Mouse (Mus musculus) heart, adult 2 months (tissue): ENCODE results near the gene Herc1.

Experiments used
- EP300 ChIP-seq: fragments of 200-500 bp; IDR thresholded peaks from 2 replicates; pipeline ENCODE4 v1.6.1; 2011; ENCODE audit warnings: low read depth, low read length, control low read depth; ENCODE audit not compliant: insufficient read depth
- POLR2A ChIP-seq: fragments of 200-500 bp; IDR thresholded peaks from 2 replicates; pipeline ENCODE4 v1.6.1; 2011; ENCODE audit warnings: mild to moderate bottlenecking, low read depth, low read length, control low read depth; ENCODE audit not compliant: insufficient read depth

DNA sequence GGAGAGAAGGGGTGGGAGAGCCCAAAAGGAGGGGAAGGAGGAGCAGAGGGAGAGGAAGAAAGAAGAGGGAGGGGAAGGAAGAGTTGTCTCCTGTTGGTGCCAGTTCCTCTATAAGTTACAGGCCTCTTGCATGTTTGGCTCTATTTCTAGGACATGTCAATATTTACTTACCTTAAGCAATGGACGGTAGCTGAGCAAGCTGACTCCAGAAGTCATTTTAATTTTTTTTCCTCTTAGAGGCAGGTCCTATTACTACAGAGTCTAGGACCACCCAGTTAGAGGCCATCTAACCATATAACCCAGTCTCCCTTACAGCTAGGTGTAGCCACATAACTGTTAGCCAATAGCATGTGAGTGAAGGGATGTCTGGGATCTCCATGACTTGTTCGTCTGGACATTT is 18.7 kb upstream of the Herc1 start:
- TF ChIP-seq POLR2A, result no peak
- no peak for TF ChIP-seq EP300
